Mouse (Mus musculus): ENCODE data around the gene Ddah1. TPM values are rescaled to one million over a fixed set of nuclear protein-coding genes. Genes with fewer than 3 reads are reported as not detected.

Gene Ddah1
- polyA plus RNA-seq, 1 experiment: 0.55 TPM

DNA sequence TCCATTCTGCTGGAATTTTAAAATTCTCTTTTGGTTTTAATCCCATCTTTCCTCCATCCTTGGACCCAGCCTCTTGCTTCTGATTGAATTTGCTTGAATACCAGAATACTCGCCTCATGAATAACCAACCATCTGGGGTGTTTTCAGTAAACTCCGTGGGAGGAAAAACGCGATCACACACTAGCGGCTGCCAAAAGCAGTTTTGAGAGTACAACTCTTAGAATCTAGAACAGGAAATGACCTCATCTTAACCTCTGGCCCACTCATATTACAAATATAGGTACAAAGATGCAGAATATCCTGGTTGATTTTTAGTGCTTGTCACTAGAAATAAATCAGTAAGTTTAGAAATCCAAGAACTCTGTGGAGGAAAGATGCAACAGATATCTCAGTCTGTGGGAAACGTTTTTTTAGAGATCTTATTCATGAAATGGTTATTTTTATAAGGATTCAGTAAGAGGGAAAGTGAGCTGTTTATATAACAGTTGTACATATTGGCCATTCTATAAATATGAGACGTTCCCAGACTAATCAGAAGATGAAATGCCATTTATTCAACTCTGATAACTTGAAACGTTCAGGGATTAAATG, 75.6 kb downstream of the Ddah1 start:
- TF ChIP-seq POLR2A (IDR thresholded peaks at IDR 0.05; ENCODE audit: low read depth, low read length): no peak
- 33% methylated on average over 8 of the region's 8 CpGs for WGBS
- no peaks in the 10 kb centered on the region for H3K4me1 ChIP-seq (ENCODE audit: control insufficient read depth, insufficient read depth, insufficient read length)
- no peak for DNase-seq (ENCODE audit: low read depth in 1 of 2, low spot score in 2 of 2)
- H3K27me3 ChIP-seq (ENCODE audit: control insufficient read depth, insufficient read depth, low read length): no peaks in the 10 kb centered on the region
- H3K36me3 ChIP-seq (ENCODE audit: control insufficient read depth, insufficient read depth, low read length): no peaks in the 10 kb centered on the region
- no peak overlapping the region for H3K27ac ChIP-seq (ENCODE audit: insufficient read depth, low read length)
- no peak overlapping the region for H3K4me3 ChIP-seq (ENCODE audit: extremely low read depth, insufficient read depth, insufficient read length)

DNA sequence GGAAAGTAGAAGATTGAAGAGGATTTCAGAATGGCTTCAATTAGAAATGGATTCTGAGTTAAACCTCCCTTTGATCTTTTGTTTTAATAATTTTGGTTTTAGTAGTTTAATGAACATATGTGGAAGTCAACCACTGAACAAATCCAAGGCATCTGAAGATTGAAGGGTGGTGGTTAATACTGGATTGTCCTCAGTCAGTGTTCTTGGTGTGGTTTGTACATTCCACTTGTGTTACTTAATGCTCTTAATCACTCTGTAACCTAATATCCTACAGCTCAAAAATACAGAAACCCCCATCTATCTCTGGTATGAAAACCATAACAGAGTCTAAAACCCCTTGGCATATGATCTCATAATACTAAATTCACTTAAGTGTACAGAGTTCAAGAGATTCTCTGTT, 79.8 kb downstream of the Ddah1 start:
- DNase-seq (ENCODE audit: low read depth in 1 of 2, low spot score in 2 of 2): no peak
- Histone ChIP-seq H3K36me3 (ENCODE audit: control insufficient read depth, insufficient read depth, low read length) (no peaks in the 10 kb centered on the region), H3K27ac (ENCODE audit: insufficient read depth, low read length) (no peak overlapping the region), H3K4me3 (ENCODE audit: extremely low read depth, insufficient read depth, insufficient read length) (no peak overlapping the region), H3K27me3 (ENCODE audit: control insufficient read depth, insufficient read depth, low read length) (no peaks in the 10 kb centered on the region), H3K4me1 (ENCODE audit: control insufficient read depth, insufficient read depth, insufficient read length) (no peaks in the 10 kb centered on the region)
- TF ChIP-seq CTCF (IDR thresholded peaks at IDR 0.05; ENCODE audit: extremely low read depth, insufficient read depth, insufficient read length, insufficient replicate concordance) (no peak), POLR2A (IDR thresholded peaks at IDR 0.05; ENCODE audit: low read depth, low read length) (no peak)

DNA sequence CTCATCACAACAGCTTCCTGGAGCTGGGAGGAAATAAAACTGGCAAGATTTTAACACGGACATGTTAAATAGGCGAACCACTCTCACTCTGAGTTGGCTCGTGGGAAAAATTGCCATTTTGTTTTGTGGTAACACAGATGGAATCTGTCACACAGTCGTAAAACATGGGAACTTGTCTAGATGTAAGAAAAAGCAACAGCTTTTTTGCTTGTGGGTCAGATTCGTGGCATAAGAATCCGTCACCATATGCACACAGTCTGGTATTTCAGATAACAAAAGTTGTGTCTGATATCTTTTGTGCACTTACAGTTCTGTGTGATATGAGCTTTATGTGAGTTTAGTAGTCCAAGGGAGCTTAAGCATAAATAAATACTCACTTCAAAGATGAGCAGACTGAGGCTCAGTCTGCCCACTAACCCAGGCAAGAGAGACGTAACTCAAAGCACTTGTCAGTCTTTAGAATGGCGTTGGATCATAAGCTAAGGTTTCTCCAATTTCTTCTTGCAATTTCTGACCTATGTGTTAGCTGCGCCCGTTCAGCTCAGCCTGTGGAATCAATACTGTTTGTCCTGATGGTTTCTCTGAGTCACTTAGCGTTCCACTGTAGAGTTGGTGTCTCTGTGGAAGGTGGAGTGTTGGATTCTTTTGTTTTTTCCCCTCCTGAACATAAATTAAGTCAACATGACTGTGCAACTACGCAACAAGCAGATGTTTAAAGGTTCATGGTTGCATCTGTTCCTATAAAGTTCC, 83.7 kb downstream of the Ddah1 start:
- Histone ChIP-seq H3K4me1 (ENCODE audit: control insufficient read depth, insufficient read depth, insufficient read length) (no peaks in the 10 kb centered on the region), H3K36me3 (ENCODE audit: control insufficient read depth, insufficient read depth, low read length) (no peaks in the 10 kb centered on the region), H3K27me3 (ENCODE audit: control insufficient read depth, insufficient read depth, low read length) (no peaks in the 10 kb centered on the region), H3K27ac (ENCODE audit: insufficient read depth, low read length) (no peak overlapping the region), H3K4me3 (ENCODE audit: extremely low read depth, insufficient read depth, insufficient read length) (no peak overlapping the region)
- 73% methylated on average over 12 of the region's 12 CpGs for WGBS
- DNase-seq (ENCODE audit: low read depth in 1 of 2, low spot score in 2 of 2): no peak
- no peak for TF ChIP-seq CTCF (IDR thresholded peaks at IDR 0.05; ENCODE audit: extremely low read depth, insufficient read depth, insufficient read length, insufficient replicate concordance)
- TF ChIP-seq POLR2A (IDR thresholded peaks at IDR 0.05; ENCODE audit: low read depth, low read length): no peak

DNA sequence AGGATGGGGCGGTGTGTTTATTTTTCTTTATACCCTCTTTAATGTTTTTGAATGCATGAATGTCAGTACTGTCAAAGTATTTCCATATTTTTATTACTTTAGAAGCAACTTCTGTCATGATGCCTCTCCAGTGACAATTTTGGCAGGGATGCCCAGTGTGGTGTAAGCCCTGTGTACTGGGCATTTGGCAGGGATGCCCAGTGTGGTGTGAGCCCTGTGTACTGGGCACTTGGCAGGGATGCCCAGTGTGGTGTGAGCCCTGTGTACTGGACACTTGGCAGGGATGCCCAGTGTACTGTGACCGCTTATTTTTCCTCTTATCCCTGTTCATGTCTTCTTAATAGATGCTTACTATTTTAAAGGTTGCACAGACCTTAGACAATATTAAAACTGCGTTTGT, 85.4 kb downstream of the Ddah1 start:
- no peak for TF ChIP-seq POLR2A (IDR thresholded peaks at IDR 0.05; ENCODE audit: low read depth, low read length)
- TF ChIP-seq CTCF (IDR thresholded peaks at IDR 0.05; ENCODE audit: extremely low read depth, insufficient read depth, insufficient read length, insufficient replicate concordance): no peak
- no peak for DNase-seq (ENCODE audit: low read depth in 1 of 2, low spot score in 2 of 2)
- Histone ChIP-seq H3K36me3 (ENCODE audit: control insufficient read depth, insufficient read depth, low read length) (no peaks in the 10 kb centered on the region), H3K27ac (ENCODE audit: insufficient read depth, low read length) (no peak overlapping the region), H3K4me3 (ENCODE audit: extremely low read depth, insufficient read depth, insufficient read length) (no peak overlapping the region), H3K27me3 (ENCODE audit: control insufficient read depth, insufficient read depth, low read length) (no peaks in the 10 kb centered on the region), H3K4me1 (ENCODE audit: control insufficient read depth, insufficient read depth, insufficient read length) (no peaks in the 10 kb centered on the region)
- WGBS: 84% methylated on average over 3 of the region's 3 CpGs

DNA sequence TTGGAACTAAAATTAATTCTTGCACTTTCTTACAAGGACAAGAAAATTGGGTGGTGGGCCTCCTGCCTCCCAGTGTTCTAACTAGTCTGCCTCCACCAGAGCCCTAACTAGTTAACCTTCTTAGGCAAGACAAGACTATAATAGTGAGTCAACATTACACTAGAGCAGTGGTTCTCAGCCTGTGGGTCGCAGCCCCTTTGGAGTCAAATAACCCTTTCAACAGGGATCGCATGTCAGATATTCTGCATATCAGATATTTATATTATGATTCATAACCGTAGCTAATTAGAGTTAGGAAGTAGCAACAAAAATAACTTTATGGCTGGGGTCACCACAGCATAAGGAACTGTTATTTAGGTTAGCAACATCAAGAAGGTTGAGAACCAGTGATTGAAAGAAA, 86.4 kb downstream of the Ddah1 start:
- no peak for DNase-seq (ENCODE audit: low read depth in 1 of 2, low spot score in 2 of 2)
- Histone ChIP-seq H3K27ac (ENCODE audit: insufficient read depth, low read length) (no peak overlapping the region), H3K4me3 (ENCODE audit: extremely low read depth, insufficient read depth, insufficient read length) (no peak overlapping the region), H3K4me1 (ENCODE audit: control insufficient read depth, insufficient read depth, insufficient read length) (no peaks in the 10 kb centered on the region), H3K27me3 (ENCODE audit: control insufficient read depth, insufficient read depth, low read length) (no peaks in the 10 kb centered on the region), H3K36me3 (ENCODE audit: control insufficient read depth, insufficient read depth, low read length) (no peaks in the 10 kb centered on the region)
- 93% methylated on average over 3 of the region's 3 CpGs for WGBS
- no peak for TF ChIP-seq CTCF (IDR thresholded peaks at IDR 0.05; ENCODE audit: extremely low read depth, insufficient read depth, insufficient read length, insufficient replicate concordance)
- TF ChIP-seq POLR2A (IDR thresholded peaks at IDR 0.05; ENCODE audit: low read depth, low read length): no peak

DNA sequence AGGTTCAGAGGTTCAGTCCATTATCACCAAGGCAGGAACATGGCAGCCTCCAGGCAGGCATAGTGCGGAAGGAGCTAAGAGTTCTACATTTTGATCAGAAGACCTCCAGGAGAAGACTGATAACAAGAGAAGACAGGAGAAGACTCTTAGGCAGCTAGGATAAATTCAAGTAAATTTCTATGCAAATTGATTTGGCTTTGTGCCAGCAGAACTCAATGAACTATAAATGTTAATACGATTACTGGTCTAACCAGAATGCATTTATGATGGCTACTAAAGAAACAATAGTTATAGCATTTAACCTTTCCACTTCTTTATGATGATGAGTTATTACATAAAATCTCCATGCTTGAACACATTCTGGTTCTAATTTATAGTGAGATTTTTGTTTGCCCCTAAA, 87.8 kb downstream of the Ddah1 start:
- DNase-seq (ENCODE audit: low read depth in 1 of 2, low spot score in 2 of 2): no peak
- H3K27me3 ChIP-seq (ENCODE audit: control insufficient read depth, insufficient read depth, low read length): no peaks in the 10 kb centered on the region
- TF ChIP-seq CTCF (IDR thresholded peaks at IDR 0.05; ENCODE audit: extremely low read depth, insufficient read depth, insufficient read length, insufficient replicate concordance) (no peak), POLR2A (IDR thresholded peaks at IDR 0.05; ENCODE audit: low read depth, low read length) (no peak)
- no peaks in the 10 kb centered on the region for H3K36me3 ChIP-seq (ENCODE audit: control insufficient read depth, insufficient read depth, low read length)
- H3K4me3 ChIP-seq (ENCODE audit: extremely low read depth, insufficient read depth, insufficient read length): no peak overlapping the region
- 92% methylated on average over 2 of the region's 2 CpGs for WGBS
- no peak overlapping the region for H3K27ac ChIP-seq (ENCODE audit: insufficient read depth, low read length)
- no peaks in the 10 kb centered on the region for H3K4me1 ChIP-seq (ENCODE audit: control insufficient read depth, insufficient read depth, insufficient read length)

DNA sequence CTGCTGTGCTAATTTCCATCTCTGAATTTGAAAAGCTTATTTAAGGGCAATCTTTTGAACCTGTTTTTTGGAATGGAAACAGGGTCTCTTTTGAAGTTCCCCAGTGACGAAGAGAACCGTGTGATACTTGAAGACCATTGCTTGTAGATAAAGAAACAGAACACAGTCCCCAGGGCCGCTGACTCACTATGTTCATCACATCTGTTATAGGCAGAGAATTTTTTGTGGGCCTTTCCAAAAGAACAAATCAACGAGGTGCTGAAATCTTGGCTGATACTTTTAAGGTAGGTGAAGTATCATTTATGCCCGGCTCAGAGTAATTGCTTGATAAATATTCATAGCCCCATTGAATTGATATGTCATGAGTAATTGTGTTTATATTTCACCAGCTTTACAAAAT, 93.6 kb downstream of the Ddah1 start:
- Histone ChIP-seq H3K36me3 (ENCODE audit: control insufficient read depth, insufficient read depth, low read length) (no peaks in the 10 kb centered on the region), H3K4me3 (ENCODE audit: extremely low read depth, insufficient read depth, insufficient read length) (no peak overlapping the region), H3K27me3 (ENCODE audit: control insufficient read depth, insufficient read depth, low read length) (no peaks in the 10 kb centered on the region), H3K4me1 (ENCODE audit: control insufficient read depth, insufficient read depth, insufficient read length) (no peaks in the 10 kb centered on the region), H3K27ac (ENCODE audit: insufficient read depth, low read length) (no peak overlapping the region)
- TF ChIP-seq CTCF (IDR thresholded peaks at IDR 0.05; ENCODE audit: extremely low read depth, insufficient read depth, insufficient read length, insufficient replicate concordance) (no peak), POLR2A (IDR thresholded peaks at IDR 0.05; ENCODE audit: low read depth, low read length) (no peak)
- 88% methylated on average over 5 of the region's 5 CpGs for WGBS
- DNase-seq (ENCODE audit: low read depth in 1 of 2, low spot score in 2 of 2): no peak

All from spleen, adult 2 months (tissue).